Mouse (Mus musculus) heart, postnatal 4 days (tissue): ENCODE measurements around the gene Gdf7. TPM values are rescaled to one million over a fixed set of nuclear protein-coding genes. Genes with fewer than 3 reads are reported as not detected.
A peak's percentile ranks its signal among the peaks of the same experiment; 100 is the strongest.

Experiments used
- DNase-seq: peaks from one replicate; pipeline ENCODE4 v3.0.0; 2021
- total RNA-seq, 2 experiments: library from RNA; stranded (reverse); gene quantifications; 2 replicates each; pipeline ENCODE4 v1.2.3; 2021

Gene Gdf7
- total RNA-seq, 2 experiments from 2014 or later: 0.19 to 0.25 TPM

- DNase-seq: peak; percentile 97
Observed at GRCm38 (mm10) chr12:8326825-8327674, 25.3 kb upstream of the Gdf7 start.

DNA sequence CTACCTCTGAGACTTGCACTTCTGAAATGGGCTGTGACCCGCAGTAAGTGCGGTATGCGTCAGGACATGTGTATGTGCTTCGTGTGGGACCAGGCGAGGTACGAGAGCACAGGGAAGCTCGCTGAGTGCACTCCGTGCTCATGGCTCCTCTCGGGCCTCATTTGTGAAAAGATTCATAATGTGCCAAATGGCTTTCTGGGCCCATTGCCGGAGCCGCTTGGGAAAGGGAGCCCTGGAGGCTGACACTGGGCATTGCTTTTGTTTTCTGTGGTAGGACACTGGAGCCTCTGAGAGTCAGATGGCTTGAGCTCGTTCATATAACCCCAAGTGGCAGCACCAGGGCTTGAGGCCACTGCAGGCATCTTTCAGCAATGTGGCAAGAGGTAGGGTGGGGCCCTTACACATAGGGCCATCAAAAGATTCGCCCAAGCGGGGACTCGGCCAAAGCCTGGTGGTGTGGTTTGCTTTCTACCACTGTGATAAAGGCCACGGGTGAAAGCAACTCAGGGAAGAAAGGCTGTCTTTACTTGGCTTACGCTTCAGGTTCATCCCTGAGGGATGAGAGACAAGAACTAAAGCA, 24.3 kb upstream of the Gdf7 start:
- DNase-seq: no peak

DNA sequence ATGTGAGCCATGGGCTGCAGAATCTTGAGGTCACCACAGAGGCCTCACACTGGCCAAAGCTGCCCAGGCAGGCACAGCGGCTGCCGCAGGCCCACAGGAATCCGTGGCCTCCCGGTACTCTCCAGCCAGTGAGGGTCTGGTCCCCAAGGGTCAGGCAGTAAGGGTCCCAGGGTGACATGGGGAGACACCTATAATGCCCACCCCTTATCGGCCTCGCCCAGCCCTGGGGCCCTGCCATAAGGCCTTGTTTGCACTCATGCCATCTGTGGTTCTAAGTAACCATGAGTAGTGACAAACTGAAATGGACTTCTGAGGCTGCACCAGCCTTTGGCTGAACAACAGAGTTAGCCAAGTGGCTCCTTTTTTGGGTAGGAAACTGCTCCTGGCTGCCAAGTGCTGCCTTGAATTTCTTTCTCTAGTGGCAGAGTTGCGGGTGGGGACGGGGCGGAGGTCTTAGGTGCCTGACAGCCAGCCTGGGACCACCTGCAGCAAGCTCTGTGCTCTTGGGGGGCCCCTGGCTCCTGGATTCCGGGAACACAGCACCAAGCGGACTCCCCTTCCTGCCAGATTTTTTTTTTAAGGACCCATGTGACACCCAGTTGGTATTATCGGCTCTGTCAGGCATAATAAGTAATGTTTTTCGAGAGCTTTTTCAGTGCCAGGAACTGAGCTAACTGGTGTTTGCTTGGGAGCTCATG, 23.6 kb upstream of the Gdf7 start:
- no peak for DNase-seq

DNA sequence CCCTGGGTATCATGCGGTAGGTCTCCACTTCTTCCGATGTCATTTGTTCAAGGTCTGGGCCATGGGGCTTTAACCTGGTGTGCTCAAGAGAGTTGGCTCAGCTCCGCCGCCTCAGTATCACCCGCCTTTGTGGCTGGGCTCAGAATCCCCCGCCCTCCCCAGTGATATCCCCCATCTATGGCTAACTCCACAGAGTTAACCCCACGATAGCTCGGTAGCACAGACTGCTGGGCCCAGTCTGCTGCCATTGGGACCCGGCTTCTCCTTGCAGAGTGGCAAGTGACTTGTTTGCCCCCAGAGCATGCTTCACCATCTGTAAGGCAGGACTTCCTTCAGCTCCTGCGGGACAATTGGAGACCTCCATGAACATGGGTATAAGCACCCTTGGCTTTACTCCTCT, 22.3 kb upstream of the Gdf7 start:
- no peak for DNase-seq

GRCm38 (mm10) chr12:8321506-8321905, 19.8 kb upstream of the Gdf7 start:
- no peak for DNase-seq

GRCm38 (mm10) chr12:8320084-8320713, 18.4 kb upstream of the Gdf7 start:
- DNase-seq: peak; percentile 91

DNA sequence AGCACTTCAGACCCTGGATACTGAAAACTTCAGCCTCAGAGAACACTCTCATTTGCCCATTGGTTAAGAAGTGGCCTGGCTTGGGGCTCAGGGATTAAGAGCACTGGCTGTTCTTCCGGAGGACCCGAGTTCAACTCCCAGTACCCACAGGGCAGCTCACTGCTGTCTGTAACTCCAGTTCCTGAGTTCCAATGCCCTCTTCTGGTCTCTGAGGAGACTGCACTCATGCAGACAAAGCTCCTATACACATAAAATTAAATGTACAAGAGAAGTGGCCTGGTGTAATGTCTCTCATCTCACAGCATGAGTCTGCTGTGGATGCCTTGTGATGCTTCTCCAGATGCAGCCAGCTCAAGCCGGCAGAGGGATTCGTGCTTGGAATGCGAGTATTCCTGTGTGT, 14.8 kb upstream of the Gdf7 start:
- no peak for DNase-seq

- DNase-seq: no peak
Observed at GRCm38 (mm10) chr12:8313773-8314172, 12.0 kb upstream of the Gdf7 start.

GRCm38 (mm10) chr12:8313270-8313771, 11.6 kb upstream of the Gdf7 start, which contains the start of gene Hs1bp3:
Gene Hs1bp3 (plus strand): TSS chr12:8313432.
- peak; percentile 94 for DNase-seq

GRCm38 (mm10) chr12:8312266-8312665, 10.5 kb upstream of the Gdf7 start:
- no peak for DNase-seq

GRCm38 (mm10) chr12:8310992-8311391, 9.2 kb upstream of the Gdf7 start:
- DNase-seq: no peak

DNA sequence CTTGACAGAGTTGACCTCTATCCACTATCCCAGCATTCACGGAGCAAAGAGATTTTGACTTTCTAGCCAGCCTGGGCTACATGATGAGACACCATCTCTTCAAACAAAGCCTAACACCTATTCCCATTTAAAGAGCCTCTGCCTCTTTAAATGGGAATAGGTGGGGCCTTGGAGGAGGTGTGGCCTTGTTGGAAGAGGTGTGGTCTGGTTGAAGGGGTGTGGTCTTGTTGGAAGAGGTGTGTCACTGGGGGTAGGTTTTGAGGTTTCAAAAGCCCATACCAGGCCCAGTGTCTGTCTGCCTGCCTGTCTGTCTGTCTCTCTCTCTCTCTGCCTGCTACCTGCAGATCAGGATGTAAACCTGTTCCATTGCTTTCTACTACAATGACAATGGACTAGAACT, 5.2 kb upstream of the Gdf7 start:
- no peak for DNase-seq

DNA sequence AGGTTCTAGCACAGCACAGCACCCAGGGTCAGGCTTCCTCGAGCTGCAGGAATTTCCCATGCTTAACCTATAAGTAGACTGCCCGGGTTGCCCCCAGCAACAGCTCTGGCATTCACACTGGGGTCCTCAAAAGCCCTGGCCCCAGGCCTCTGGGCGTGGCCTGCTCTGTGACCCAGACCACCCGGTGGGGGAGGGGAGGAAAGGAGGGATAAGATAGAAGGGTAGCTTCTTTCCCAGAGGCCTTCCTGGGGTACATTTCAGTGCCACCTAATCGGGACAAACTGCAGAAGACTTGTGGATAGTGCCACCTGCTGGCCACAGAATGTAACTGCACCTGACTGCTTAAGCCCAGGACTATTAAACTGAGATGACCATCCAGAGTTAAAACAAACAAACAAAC, 4.7 kb upstream of the Gdf7 start:
- DNase-seq: peak; percentile 74

DNA sequence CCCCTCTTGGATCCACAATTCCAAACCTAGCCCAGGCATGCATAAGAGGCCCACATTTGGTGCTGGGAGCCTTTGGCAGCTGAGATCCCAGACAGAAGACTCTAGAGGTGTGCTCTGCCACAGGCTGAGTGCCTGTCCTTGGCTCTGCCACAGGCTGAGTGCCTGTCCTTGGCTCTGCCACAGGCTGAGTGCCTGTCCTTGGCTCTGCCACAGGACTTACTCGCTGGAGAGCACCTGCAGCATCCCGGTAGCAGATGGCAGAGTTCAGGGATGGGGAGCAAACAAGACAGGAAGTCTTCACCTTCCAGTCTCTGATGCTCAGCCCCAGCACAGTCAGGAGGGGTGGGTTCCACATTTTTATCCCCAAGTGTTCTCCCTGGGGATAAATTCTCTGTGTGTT, 3.5 kb upstream of the Gdf7 start:
- no peak for DNase-seq

- no peak for DNase-seq
Observed at GRCm38 (mm10) chr12:8301011-8301814, 541 bp downstream of the Gdf7 start.

- no peak for DNase-seq
Observed at GRCm38 (mm10) chr12:8300521-8300920, 1.2 kb downstream of the Gdf7 start.

GRCm38 (mm10) chr12:8300111-8300480, 1.7 kb downstream of the Gdf7 start:
- DNase-seq: no peak

DNA sequence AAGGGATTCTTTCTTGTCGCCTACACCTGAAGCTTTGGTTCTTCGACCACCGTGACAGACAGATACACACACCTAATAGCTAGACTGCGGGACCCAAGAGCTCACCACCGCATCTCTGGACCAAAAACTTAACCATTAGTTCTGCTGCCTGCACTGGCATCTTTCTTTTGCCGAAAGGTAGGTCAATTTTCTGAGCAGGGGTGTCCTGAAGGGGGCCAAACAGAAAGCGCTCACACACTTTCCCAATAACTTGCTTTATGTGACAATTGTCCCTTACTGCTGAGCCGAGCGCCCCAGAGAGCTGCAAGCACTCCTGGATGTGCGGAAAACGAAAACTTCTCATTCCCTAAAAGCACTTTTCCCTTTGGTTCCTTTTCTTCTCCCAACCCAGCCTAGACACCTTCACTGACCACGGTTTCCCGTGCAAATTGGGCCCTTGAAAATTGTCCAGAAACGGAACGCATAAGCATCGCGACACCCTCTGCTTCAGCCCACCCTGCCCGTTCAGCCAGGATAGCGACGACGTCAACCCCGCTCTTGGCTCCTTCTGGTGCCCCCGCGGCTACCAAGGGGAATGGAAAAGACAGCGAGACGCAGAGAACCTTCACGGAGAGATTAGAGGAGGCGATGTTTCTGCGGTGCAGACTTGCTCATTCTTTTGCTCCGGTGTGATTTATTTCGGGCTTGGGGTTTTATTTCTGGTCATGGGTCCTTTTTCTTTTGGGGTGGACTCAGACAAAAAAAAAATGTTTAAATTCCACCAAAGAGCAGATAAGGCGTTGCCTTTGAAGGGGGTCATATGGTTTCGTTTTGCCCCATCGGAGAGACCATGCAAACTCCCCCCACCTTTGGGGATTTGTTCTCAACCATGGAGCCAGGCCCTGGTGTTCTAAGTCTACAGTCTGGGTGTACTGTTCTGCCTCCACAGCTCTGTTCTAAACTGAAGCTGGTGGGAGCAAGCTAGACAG, 2.3 kb downstream of the Gdf7 start:
- no peak for DNase-seq

GRCm38 (mm10) chr12:8298361-8299142, 3.2 kb downstream of the Gdf7 start:
- DNase-seq: no peak
